Mouse (Mus musculus): ENCODE measurements around the gene Rnase2a.
"Not testable (repeated sequence)": the region's sequence is repeated elsewhere in the genome, so short reads cannot be mapped to it uniquely, and the experiment has no call there.

GRCm38 (mm10) chr14:51220075-51220474, 35.8 kb downstream of the Rnase2a start:
- TF ChIP-seq CTCF (IDR thresholded peaks at IDR 0.05; ENCODE audit: insufficient read depth, low read length); POLR2A (IDR thresholded peaks at IDR 0.05; ENCODE audit: borderline replicate concordance, extremely low read depth, low read depth, low read length): not testable (repeated sequence)

Measured in lung, adult 2 months (tissue).